Mouse (Mus musculus): ENCODE data around the gene Ptprd.

The Ptprd gene

GRCm38 (mm10) chr4:76590722-76591121 lies 1621.0 kb downstream of the Ptprd start:
- in situ Hi-C loops (cut with MboI; ENCODE audit: low pct_unique_long_range_greater_than_20kb in 1 of 2, low sequenced_read_pairs in 2 of 2, unreplicated experiment in 1 of 2) = no loop called here

- in situ Hi-C loops (cut with MboI; ENCODE audit: low pct_unique_long_range_greater_than_20kb in 1 of 2, low sequenced_read_pairs in 2 of 2, unreplicated experiment in 1 of 2) = no loop called here
Observed at GRCm38 (mm10) chr4:76583025-76583424, 1628.7 kb downstream of the Ptprd start.

GRCm38 (mm10) chr4:76566006-76566405 lies 1645.8 kb downstream of the Ptprd start:
- in situ Hi-C loops (cut with MboI; ENCODE audit: low pct_unique_long_range_greater_than_20kb in 1 of 2, low sequenced_read_pairs in 2 of 2, unreplicated experiment in 1 of 2) = no loop called here

- in situ Hi-C loops (cut with MboI; ENCODE audit: low pct_unique_long_range_greater_than_20kb in 1 of 2, low sequenced_read_pairs in 2 of 2, unreplicated experiment in 1 of 2) = no loop called here
Observed at GRCm38 (mm10) chr4:76541769-76542168, 1670.0 kb downstream of the Ptprd start.

GRCm38 (mm10) chr4:76532926-76533325 lies 1678.8 kb downstream of the Ptprd start:
- in situ Hi-C loops (cut with MboI; ENCODE audit: low pct_unique_long_range_greater_than_20kb in 1 of 2, low sequenced_read_pairs in 2 of 2, unreplicated experiment in 1 of 2) = no loop called here

GRCm38 (mm10) chr4:76525281-76525680 lies 1686.5 kb downstream of the Ptprd start:
- in situ Hi-C loops (cut with MboI; ENCODE audit: low pct_unique_long_range_greater_than_20kb in 1 of 2, low sequenced_read_pairs in 2 of 2, unreplicated experiment in 1 of 2) = no loop called here

GRCm38 (mm10) chr4:76503279-76503601 lies 1708.5 kb downstream of the Ptprd start:
- in situ Hi-C loops (cut with MboI; ENCODE audit: low pct_unique_long_range_greater_than_20kb in 1 of 2, low sequenced_read_pairs in 2 of 2, unreplicated experiment in 1 of 2) = no loop called here

- in situ Hi-C loops (cut with MboI; ENCODE audit: low pct_unique_long_range_greater_than_20kb in 1 of 2, low sequenced_read_pairs in 2 of 2, unreplicated experiment in 1 of 2) = no loop called here
Observed at GRCm38 (mm10) chr4:76502575-76503278, 1709.0 kb downstream of the Ptprd start.

GRCm38 (mm10) chr4:76485848-76486247 lies 1725.9 kb downstream of the Ptprd start:
- in situ Hi-C loops (cut with MboI; ENCODE audit: low pct_unique_long_range_greater_than_20kb in 1 of 2, low sequenced_read_pairs in 2 of 2, unreplicated experiment in 1 of 2) = no loop called here

GRCm38 (mm10) chr4:76468366-76469100 lies 1743.2 kb downstream of the Ptprd start:
- in situ Hi-C loops (cut with MboI; ENCODE audit: low pct_unique_long_range_greater_than_20kb in 1 of 2, low sequenced_read_pairs in 2 of 2, unreplicated experiment in 1 of 2) = no loop called here

- in situ Hi-C loops (cut with MboI; ENCODE audit: low pct_unique_long_range_greater_than_20kb in 1 of 2, low sequenced_read_pairs in 2 of 2, unreplicated experiment in 1 of 2) = no loop called here
Observed at GRCm38 (mm10) chr4:76464682-76465081, 1747.1 kb downstream of the Ptprd start.

GRCm38 (mm10) chr4:76461336-76461735 lies 1750.4 kb downstream of the Ptprd start:
- in situ Hi-C loops (cut with MboI; ENCODE audit: low pct_unique_long_range_greater_than_20kb in 1 of 2, low sequenced_read_pairs in 2 of 2, unreplicated experiment in 1 of 2) = no loop called here

- in situ Hi-C loops (cut with MboI; ENCODE audit: low pct_unique_long_range_greater_than_20kb in 1 of 2, low sequenced_read_pairs in 2 of 2, unreplicated experiment in 1 of 2) = no loop called here
Observed at GRCm38 (mm10) chr4:76460556-76460955, 1751.2 kb downstream of the Ptprd start.

GRCm38 (mm10) chr4:76459621-76460020 lies 1752.1 kb downstream of the Ptprd start:
- in situ Hi-C loops (cut with MboI; ENCODE audit: low pct_unique_long_range_greater_than_20kb in 1 of 2, low sequenced_read_pairs in 2 of 2, unreplicated experiment in 1 of 2) = no loop called here

GRCm38 (mm10) chr4:76452286-76452685 lies 1759.5 kb downstream of the Ptprd start:
- in situ Hi-C loops (cut with MboI; ENCODE audit: low pct_unique_long_range_greater_than_20kb in 1 of 2, low sequenced_read_pairs in 2 of 2, unreplicated experiment in 1 of 2) = no loop called here

- in situ Hi-C loops (cut with MboI; ENCODE audit: low pct_unique_long_range_greater_than_20kb in 1 of 2, low sequenced_read_pairs in 2 of 2, unreplicated experiment in 1 of 2) = no loop called here
Observed at GRCm38 (mm10) chr4:76451019-76451552, 1760.7 kb downstream of the Ptprd start.

GRCm38 (mm10) chr4:76450351-76451018 lies 1761.3 kb downstream of the Ptprd start:
- in situ Hi-C loops (cut with MboI; ENCODE audit: low pct_unique_long_range_greater_than_20kb in 1 of 2, low sequenced_read_pairs in 2 of 2, unreplicated experiment in 1 of 2) = no loop called here

GRCm38 (mm10) chr4:76449466-76450350 lies 1762.1 kb downstream of the Ptprd start:
- in situ Hi-C loops (cut with MboI; ENCODE audit: low pct_unique_long_range_greater_than_20kb in 1 of 2, low sequenced_read_pairs in 2 of 2, unreplicated experiment in 1 of 2) = no loop called here

Data from mouse embryonic stem cell (cell line).